Mouse (Mus musculus): ENCODE data around the gene Otulinl. TPM values are rescaled to one million over a fixed set of nuclear protein-coding genes. Genes with fewer than 3 reads are reported as not detected.

Gene Otulinl
- total RNA-seq, 2 experiments from 2014 or later, result 30.0 to 33.1 TPM

GRCm38 (mm10) chr15:27655015-27655414 lies 26.4 kb downstream of the Otulinl start:
- DNase-seq, result no peak

GRCm38 (mm10) chr15:27647686-27648085 lies 33.7 kb downstream of the Otulinl start:
- no peak for DNase-seq

GRCm38 (mm10) chr15:27646665-27647064 lies 34.7 kb downstream of the Otulinl start:
- no peak for DNase-seq

GRCm38 (mm10) chr15:27645250-27645649 lies 36.1 kb downstream of the Otulinl start:
- DNase-seq, result no peak

GRCm38 (mm10) chr15:27642895-27643294 lies 38.5 kb downstream of the Otulinl start:
- DNase-seq, result no peak

- no peak for DNase-seq
Observed at GRCm38 (mm10) chr15:27641171-27641570, 40.2 kb downstream of the Otulinl start.

- no peak for DNase-seq
Observed at GRCm38 (mm10) chr15:27633941-27634900, 47.2 kb downstream of the Otulinl start.

- peak; percentile 98 to 99 for DNase-seq
Observed at GRCm38 (mm10) chr15:27630601-27631383, 50.6 kb downstream of the Otulinl start, which contains the start of gene Otulin. Gene Otulin, minus strand, starts transcription at chr15:27630693.

GRCm38 (mm10) chr15:27629800-27630600 lies 51.4 kb downstream of the Otulinl start:
- DNase-seq, result no peak

GRCm38 (mm10) chr15:27629046-27629445 lies 52.3 kb downstream of the Otulinl start:
- no peak for DNase-seq

GRCm38 (mm10) chr15:27627794-27628193 lies 53.6 kb downstream of the Otulinl start:
- DNase-seq, result no peak

- no peak for DNase-seq
Observed at GRCm38 (mm10) chr15:27626314-27626713, 55.1 kb downstream of the Otulinl start.

GRCm38 (mm10) chr15:27625890-27626255 lies 55.5 kb downstream of the Otulinl start:
- DNase-seq, result no peak

GRCm38 (mm10) chr15:27625014-27625889 lies 56.1 kb downstream of the Otulinl start:
- no peak for DNase-seq

GRCm38 (mm10) chr15:27623286-27623685 lies 58.1 kb downstream of the Otulinl start:
- DNase-seq, result no peak

GRCm38 (mm10) chr15:27620475-27621185 lies 60.7 kb downstream of the Otulinl start:
- DNase-seq, result no peak

- DNase-seq, result no peak
Observed at GRCm38 (mm10) chr15:27619683-27620082, 61.7 kb downstream of the Otulinl start.

GRCm38 (mm10) chr15:27618778-27619533 lies 62.4 kb downstream of the Otulinl start:
- DNase-seq, result no peak

GRCm38 (mm10) chr15:27617227-27617626 lies 64.2 kb downstream of the Otulinl start:
- no peak for DNase-seq

GRCm38 (mm10) chr15:27616159-27616558 lies 65.2 kb downstream of the Otulinl start:
- DNase-seq, result no peak

Measured in layer of hippocampus, postnatal 36 days (tissue).